Mouse (Mus musculus) stomach, embryonic 15.5 days (tissue): ENCODE data around the gene Ccm2. TPM values are rescaled to one million over a fixed set of nuclear protein-coding genes. Genes with fewer than 3 reads are reported as not detected.

Experiments
- ATAC-seq: fragments of 200-750 bp; cut with Nextera tagmentation; 2 replicates; pipeline ENCODE4 v1.8.0; 2017; ENCODE audit warnings: low read depth, moderate number of reproducible peaks, moderate TSS enrichment; ENCODE audit not compliant: insufficient read depth, low FRiP score
- H3K27ac ChIP-seq: fragments of 300-500 bp; sonication (generic); 2 replicates; pipeline ENCODE4 v1.5.1; 2015; ENCODE audit warnings: mild to moderate bottlenecking, inconsistent platforms
- H3K27me3 ChIP-seq: fragments of 300-500 bp; sonication (generic); replicated peaks from 2 replicates; pipeline ENCODE4 v1.6.1; 2015; ENCODE audit warnings: inconsistent platforms
- H3K36me3 ChIP-seq: fragments of 300-500 bp; sonication (generic); 2 replicates; pipeline ENCODE4 v1.6.1; 2015; ENCODE audit warnings: inconsistent platforms
- H3K4me1 ChIP-seq: fragments of 300-500 bp; sonication (generic); 2 replicates; pipeline ENCODE4 v1.6.1; 2015; ENCODE audit warnings: inconsistent platforms
- H3K4me2 ChIP-seq: fragments of 300-500 bp; sonication (generic); 2 replicates; pipeline ENCODE4 v1.6.1; 2015; ENCODE audit warnings: mild to moderate bottlenecking, inconsistent platforms
- H3K4me3 ChIP-seq: fragments of 300-500 bp; sonication (generic); replicated peaks from 2 replicates; pipeline ENCODE4 v1.5.1; 2015; ENCODE audit warnings: inconsistent platforms
- H3K9ac ChIP-seq: fragments of 300-500 bp; sonication (generic); 2 replicates; pipeline ENCODE4 v1.6.1; 2015; ENCODE audit warnings: inconsistent platforms
- H3K9me3 ChIP-seq: fragments of 300-500 bp; sonication (generic); 2 replicates; pipeline ENCODE4 v1.6.1; 2016; ENCODE audit warnings: inconsistent platforms
- WGBS: fragments of 180-500 bp; shearing (Covaris S2); methylation state at CpG from one replicate; pipeline ENCODE4 v1.1.7; 2015; 5-methylcytosine and 5-hydroxymethylcytosine counted together
- polyA plus RNA-seq: library from polyadenylated mRNA; unstranded; fragments of >200 nt; fragmentation: Nextera tagmentation; extraction: Ambion mirVana; gene quantifications from 2 replicates; pipeline ENCODE4 v1.2.1, GENCODE M21; 2015

The Ccm2 gene
- polyA plus RNA-seq, 1 experiment from 2014 or later = 76.3 TPM

DNA sequence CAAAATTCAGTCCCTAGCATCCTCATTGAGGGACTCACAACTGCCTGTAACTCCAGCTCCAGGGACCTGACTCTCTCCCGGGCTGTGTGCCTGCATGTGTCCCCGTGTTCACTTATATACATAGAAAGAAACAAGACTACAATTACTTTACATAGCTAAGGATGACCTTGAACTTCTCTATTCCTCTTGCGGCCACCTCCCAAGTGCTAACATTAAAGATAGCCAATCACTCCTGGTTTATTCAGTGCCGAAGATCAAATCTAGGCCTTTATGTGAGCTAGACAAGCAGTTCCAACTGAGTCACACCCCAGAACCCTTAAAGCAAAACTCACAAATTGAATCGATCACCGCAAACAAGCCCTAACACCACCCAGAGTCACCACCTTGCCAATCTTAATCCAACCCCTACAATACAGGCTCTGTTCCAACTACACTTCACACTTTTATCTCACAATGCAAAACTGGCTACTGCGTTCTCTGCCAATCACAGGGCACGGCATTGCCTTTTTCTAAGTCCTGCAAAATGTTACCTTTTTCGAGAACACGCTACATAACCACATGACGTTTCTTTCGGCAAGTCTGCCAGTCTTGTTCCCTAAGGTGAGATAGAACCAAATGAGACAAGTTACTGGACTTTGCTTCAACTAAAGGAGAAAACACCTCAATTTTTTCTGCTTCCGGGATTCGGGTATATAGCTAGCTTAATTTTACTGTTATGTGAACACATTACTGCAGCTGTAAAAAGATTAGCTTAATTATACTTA, 78.1 kb downstream of the Ccm2 start:
- H3K4me2 ChIP-seq = peak overlapping the region; percentile 66
- H3K36me3 ChIP-seq = peaks cover 29% of the 10 kb centered on the region
- peak overlapping the region; percentile 51; the same call in 1 of the 2 replicates for H3K27ac ChIP-seq
- no peaks in the 10 kb centered on the region for H3K27me3 ChIP-seq
- ATAC-seq = no peak
- H3K9ac ChIP-seq = peak overlapping the region; percentile 2; the same call in 1 of the 2 replicates
- peak overlapping the region; percentile 62 for H3K4me3 ChIP-seq
- peaks cover 16% of the 10 kb centered on the region; the same call in 1 of the 2 replicates for H3K4me1 ChIP-seq
- WGBS = 54% methylated on average over 14 of the region's 14 CpGs
- no peaks in the 10 kb centered on the region for H3K9me3 ChIP-seq

DNA sequence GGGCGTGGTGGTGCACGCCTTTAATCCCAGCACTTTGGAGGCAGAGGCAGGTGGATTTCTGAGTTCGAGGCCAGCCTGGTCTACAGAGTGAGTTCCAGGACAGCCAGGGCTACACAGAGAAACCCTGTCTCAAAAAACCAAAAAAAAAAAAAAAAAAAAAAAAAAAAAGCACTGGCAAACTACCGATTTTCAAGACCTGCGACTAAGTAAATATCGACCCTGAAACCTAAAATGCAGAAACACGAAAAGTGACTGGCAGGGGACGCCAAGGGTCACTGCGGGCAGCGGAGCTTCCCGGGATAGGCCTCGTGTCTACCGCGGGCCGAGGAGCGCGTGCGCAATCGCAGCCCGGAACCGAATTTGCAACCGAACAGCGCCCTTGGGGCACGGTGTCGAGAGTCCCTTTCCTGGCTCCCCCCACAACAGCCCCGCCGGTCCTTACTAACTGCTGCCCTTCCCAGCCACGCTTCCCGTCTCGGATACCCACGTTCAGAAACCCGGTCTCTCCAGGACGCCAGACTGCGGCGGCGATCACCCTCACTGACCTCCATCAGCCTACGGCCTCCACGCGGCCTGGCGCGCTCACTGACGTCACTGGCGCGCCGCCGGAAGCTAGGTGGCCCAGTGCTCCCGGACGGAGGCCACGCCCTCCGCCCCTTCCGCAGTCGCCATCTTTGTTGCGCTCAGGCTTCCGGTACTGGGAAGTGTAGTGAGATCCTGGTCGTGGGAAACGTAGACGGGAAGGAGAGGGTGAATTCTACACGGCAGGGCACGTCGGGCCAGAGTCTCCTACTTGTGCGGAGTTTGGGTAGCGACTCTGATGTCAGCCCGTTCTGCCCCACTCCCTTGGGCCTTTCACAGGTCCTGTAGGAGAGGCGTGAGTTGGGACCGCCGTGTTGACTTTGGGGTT, 79.0 kb downstream of the Ccm2 start, which contains the start of gene Tbrg4:
TSS of gene Tbrg4 (minus strand) at position 590 of the 910 bp plus-strand sequence.
- no peaks in the 10 kb centered on the region for H3K9me3 ChIP-seq
- peak; percentile 94 for ATAC-seq
- peaks cover 16% of the 10 kb centered on the region; the same call in 1 of the 2 replicates for H3K4me1 ChIP-seq
- H3K4me3 ChIP-seq = peak within 1 kb of the TSS; percentile 62
- WGBS = under 1% methylated on average over 66 of the region's 66 CpGs
- peak within 1 kb of the TSS; percentile 73 for H3K9ac ChIP-seq
- peak within 1 kb of the TSS; percentile 81 for H3K4me2 ChIP-seq
- H3K27me3 ChIP-seq = no peaks in the 10 kb centered on the region
- H3K27ac ChIP-seq = peak within 1 kb of the TSS; percentile 89
- H3K36me3 ChIP-seq = peaks cover 19% of the 10 kb centered on the region

DNA sequence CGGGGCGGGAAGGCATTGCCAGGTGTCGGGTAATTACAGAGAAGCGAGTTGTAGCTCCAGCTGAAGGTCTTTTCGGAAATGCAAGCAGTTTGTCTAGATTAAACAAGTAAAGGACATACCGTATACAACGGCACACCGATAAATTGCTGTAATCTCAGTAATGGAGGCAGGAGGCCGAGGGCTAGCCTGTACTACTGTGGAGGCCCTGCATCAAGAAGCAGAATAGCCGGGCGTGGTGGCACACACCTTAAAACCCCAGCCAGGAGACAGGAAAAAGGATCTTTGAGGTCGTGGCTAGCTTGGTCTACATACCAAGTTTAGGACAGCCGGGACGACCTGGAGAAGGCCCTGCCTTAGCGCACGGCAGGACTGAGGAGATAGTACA, 79.7 kb downstream of the Ccm2 start:
- Histone ChIP-seq H3K4me2 (peak overlapping the region; percentile 81), H3K27ac (peak overlapping the region; percentile 89), H3K9ac (peak overlapping the region; percentile 73), H3K4me1 (peaks cover 16% of the 10 kb centered on the region; the same call in 1 of the 2 replicates), H3K27me3 (no peaks in the 10 kb centered on the region), H3K4me3 (peak overlapping the region; percentile 62), H3K36me3 (peaks cover 13% of the 10 kb centered on the region), H3K9me3 (no peaks in the 10 kb centered on the region)
- 9% methylated on average over 16 of the region's 16 CpGs for WGBS
- peak; percentile 12; the same call in 1 of the 2 replicates for ATAC-seq

DNA sequence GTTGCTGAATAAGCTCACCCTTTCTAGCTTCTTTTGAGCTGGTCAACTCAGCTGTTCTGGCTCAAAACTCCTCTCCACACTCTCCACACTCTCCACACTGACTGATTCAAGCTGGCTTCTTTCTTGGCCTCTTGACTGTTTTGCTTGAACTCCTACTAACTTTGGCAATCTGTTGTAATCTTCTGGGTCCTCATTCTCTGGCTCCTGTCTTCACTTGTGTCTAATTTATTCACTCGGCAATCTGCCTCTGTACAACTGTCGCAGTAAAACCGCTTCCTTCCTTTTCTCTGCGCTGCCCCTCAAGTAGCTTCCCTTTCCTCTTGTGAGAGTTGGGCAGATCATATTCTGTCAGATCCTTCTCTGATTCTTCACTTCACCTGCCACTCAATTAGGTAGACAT, 81.0 kb downstream of the Ccm2 start:
- H3K9ac ChIP-seq = no peak overlapping the region
- ATAC-seq = no peak
- 82% methylated on average over 4 of the region's 4 CpGs for WGBS

DNA sequence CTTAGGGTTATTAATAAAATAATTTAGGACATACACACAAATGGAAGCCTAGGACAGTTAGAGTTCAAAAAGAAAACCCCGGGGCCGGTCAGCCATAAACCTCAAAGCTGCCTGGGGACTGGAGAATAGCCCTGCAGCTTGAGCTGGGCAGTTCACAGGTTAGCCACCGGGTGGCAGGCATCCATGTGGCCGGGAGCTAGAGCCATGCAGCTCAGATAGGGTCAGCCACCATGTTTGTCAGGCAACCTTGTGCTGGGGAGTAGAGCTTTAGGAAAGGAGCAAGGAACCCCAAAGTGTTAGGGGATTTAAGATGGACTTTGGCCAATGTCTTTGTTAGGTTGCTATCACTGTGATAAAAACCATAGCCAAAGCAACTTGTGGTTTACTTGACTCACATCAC, 81.9 kb downstream of the Ccm2 start:
- peaks cover 15% of the 10 kb centered on the region; the same call in 1 of the 2 replicates for H3K4me1 ChIP-seq
- H3K27ac ChIP-seq = no peak overlapping the region
- H3K36me3 ChIP-seq = peaks cover 4% of the 10 kb centered on the region
- no peaks in the 10 kb centered on the region for H3K9me3 ChIP-seq
- H3K27me3 ChIP-seq = no peaks in the 10 kb centered on the region
- no peak overlapping the region for H3K4me3 ChIP-seq
- H3K4me2 ChIP-seq = no peak overlapping the region
- no peak for ATAC-seq
- WGBS = 28% methylated on average over 4 of the region's 4 CpGs
- no peak overlapping the region for H3K9ac ChIP-seq

More for the DNA sequence above, 81.0 kb downstream of the Ccm2 start:
- Histone ChIP-seq H3K4me2 (no peak overlapping the region), H3K27me3 (no peaks in the 10 kb centered on the region), H3K4me1 (peaks cover 16% of the 10 kb centered on the region; the same call in 1 of the 2 replicates), H3K9me3 (no peaks in the 10 kb centered on the region), H3K4me3 (no peak overlapping the region), H3K36me3 (peaks cover 5% of the 10 kb centered on the region), H3K27ac (no peak overlapping the region; the same call in 1 of the 2 replicates)

DNA sequence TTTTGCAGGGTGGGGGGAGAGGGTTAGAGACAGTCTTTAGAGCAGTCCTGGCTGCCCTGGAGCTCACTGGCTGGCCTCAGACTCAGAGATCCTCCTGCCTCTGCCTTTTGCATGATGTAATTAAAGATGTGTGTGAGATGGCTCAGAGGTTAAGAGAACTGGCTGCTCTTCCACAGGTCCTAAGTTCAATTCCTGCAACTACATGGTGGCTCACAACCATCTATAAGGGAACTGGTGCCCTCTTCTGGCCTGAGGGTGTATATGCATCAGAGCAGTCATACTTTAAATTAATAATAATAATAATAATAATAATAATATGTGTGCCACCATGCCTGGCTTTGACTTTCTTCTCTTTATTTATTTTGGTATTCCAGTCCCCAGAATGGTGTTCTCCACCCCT, 83.0 kb downstream of the Ccm2 start:
- Histone ChIP-seq H3K4me2 (no peak overlapping the region), H3K27ac (no peak overlapping the region), H3K9me3 (no peaks in the 10 kb centered on the region), H3K9ac (no peak overlapping the region), H3K4me3 (no peak overlapping the region), H3K36me3 (no peaks in the 10 kb centered on the region), H3K4me1 (peaks cover 4% of the 10 kb centered on the region; the same call in 1 of the 2 replicates), H3K27me3 (no peaks in the 10 kb centered on the region)
- ATAC-seq = no peak

DNA sequence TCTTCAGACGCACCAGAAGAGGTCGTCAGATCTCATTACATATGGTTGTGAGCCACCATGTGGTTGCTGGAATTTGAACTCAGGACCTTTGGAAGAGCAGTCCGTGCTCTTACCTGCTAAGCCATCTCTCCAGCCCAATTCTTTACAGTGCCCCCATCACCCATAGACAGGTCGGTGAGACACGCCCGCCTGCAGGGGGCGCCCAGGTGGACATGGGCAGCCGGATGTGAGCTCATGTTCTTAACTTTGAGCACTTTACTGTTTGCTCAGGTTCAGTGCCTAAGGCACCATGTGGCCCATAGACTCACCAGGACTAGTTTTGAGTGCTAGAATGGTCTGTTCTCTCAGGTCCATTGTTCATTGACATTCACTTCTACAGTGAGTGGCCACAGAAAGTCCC, 89.5 kb downstream of the Ccm2 start:
- ATAC-seq = no peak
- H3K9ac ChIP-seq = no peak overlapping the region
- H3K4me3 ChIP-seq = no peak overlapping the region
- no peak overlapping the region for H3K27ac ChIP-seq
- H3K27me3 ChIP-seq = no peaks in the 10 kb centered on the region
- H3K4me2 ChIP-seq = no peak overlapping the region
- 67% methylated on average over 8 of the region's 8 CpGs for WGBS
- no peaks in the 10 kb centered on the region for H3K36me3 ChIP-seq
- H3K9me3 ChIP-seq = no peaks in the 10 kb centered on the region
- no peaks in the 10 kb centered on the region for H3K4me1 ChIP-seq

DNA sequence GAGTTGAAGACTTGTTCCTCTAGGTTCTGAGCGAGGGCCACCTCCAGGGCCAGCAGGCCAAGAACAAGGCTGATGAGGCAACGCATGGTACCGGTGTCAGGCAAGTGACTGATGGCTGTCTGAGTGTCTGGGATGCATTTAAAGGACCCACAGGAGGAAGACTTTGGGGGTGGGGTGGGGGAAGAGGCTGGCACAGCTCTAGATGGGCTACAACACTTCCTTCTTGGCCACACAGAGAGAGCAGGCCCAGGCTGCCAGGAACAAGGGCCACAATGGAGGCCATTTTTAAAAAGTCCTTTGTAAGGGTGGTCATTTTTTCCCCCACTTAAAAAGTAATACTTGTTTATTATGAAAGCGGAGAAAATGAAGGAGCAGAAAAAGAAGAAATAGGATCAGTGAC, 91.8 kb downstream of the Ccm2 start, which contains the start of gene Wap:
TSS of gene Wap (minus strand) at position 101 of the 400 bp plus-strand sequence.
- Histone ChIP-seq H3K36me3 (no peaks in the 10 kb centered on the region), H3K27ac (no peak within 1 kb of the TSS), H3K9ac (no peak within 1 kb of the TSS), H3K4me2 (no peak within 1 kb of the TSS), H3K27me3 (no peaks in the 10 kb centered on the region), H3K4me3 (no peak within 1 kb of the TSS), H3K9me3 (no peaks in the 10 kb centered on the region), H3K4me1 (no peaks in the 10 kb centered on the region)
- ATAC-seq = no peak
- WGBS = 81% methylated on average over 4 of the region's 4 CpGs

DNA sequence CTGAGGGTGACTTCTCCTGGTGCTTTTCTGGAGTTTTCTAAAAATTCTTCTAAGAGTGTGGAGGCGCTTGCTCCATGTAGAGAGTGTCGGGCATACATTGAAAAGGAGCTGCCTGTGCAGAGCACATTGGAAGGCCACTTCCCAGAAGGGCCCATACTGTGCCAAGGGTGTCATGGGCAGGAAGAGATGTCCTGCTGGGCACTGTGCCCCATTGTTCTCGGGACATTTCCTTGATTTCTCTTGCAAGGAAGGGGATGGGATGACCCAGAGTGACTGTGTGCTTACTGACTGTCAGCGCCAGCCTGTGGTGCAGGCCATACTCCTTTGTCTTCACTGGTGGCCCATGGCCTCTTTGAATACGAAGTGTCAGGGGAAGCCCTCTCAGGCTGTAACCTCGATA, 92.4 kb downstream of the Ccm2 start:
- no peak overlapping the region for H3K4me2 ChIP-seq
- WGBS = 75% methylated on average over 6 of the region's 6 CpGs
- no peaks in the 10 kb centered on the region for H3K36me3 ChIP-seq
- no peak overlapping the region for H3K9ac ChIP-seq
- H3K27ac ChIP-seq = no peak overlapping the region
- ATAC-seq = no peak
- H3K9me3 ChIP-seq = no peaks in the 10 kb centered on the region
- H3K4me3 ChIP-seq = no peak overlapping the region
- no peaks in the 10 kb centered on the region for H3K4me1 ChIP-seq
- no peaks in the 10 kb centered on the region for H3K27me3 ChIP-seq

DNA sequence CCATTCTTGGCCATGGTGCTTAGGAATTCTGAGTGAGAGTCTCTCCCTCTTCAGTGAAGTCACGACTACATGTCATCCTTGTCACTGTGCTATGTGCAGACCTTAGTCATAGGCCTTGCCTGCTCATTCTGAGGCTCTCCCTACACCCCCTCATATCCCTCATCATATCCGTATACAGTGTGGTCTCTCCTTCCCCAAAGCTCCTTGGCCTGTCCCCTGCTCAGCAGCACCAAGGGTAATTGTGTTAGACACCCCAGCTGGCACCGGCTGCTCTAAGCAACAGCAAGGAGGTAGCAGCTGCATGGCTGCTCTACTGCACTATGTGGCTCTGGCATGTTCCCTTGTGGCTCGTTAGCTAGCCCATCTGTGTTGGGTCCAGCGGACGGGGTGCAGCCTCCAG, 97.9 kb downstream of the Ccm2 start:
- no peak overlapping the region for H3K4me2 ChIP-seq
- ATAC-seq = no peak
- H3K4me1 ChIP-seq = no peaks in the 10 kb centered on the region
- no peaks in the 10 kb centered on the region for H3K27me3 ChIP-seq
- H3K36me3 ChIP-seq = no peaks in the 10 kb centered on the region
- no peak overlapping the region for H3K9ac ChIP-seq
- H3K27ac ChIP-seq = no peak overlapping the region
- H3K9me3 ChIP-seq = no peaks in the 10 kb centered on the region
- H3K4me3 ChIP-seq = no peak overlapping the region
- WGBS = 74% methylated on average over 6 of the region's 6 CpGs
